Mouse (Mus musculus): ENCODE measurements around the gene Gm16223. TPM values are rescaled to one million over a fixed set of nuclear protein-coding genes. Genes with fewer than 3 reads are reported as not detected.

Gene Gm16223
- total RNA-seq, 2 experiments from 2014 or later: not detected

GRCm38 (mm10) chr5:42166311-42166710 is 98.6 kb downstream of the Gm16223 start:
- H3K4me3 ChIP-seq: no peak overlapping the region
- no peak for DNase-seq
- H3K27ac ChIP-seq: no peak overlapping the region
- TF ChIP-seq CTCF (IDR thresholded peaks at IDR 0.05): no peak
- intact Hi-C loops (cut with DNase I): no loop called here

- DNase-seq: no peak
- no peak for TF ChIP-seq CTCF (IDR thresholded peaks at IDR 0.05)
- intact Hi-C loops (cut with DNase I): no loop called here
- Histone ChIP-seq H3K4me3 (no peak overlapping the region), H3K27ac (no peak overlapping the region)
These were observed 100.3 kb downstream of the Gm16223 start for GRCm38 (mm10) chr5:42168071-42168470.

- no peak for DNase-seq
- TF ChIP-seq CTCF (IDR thresholded peaks at IDR 0.05): no peak
- Histone ChIP-seq H3K4me3 (no peak overlapping the region), H3K27ac (no peak overlapping the region)
- intact Hi-C loops (cut with DNase I): no loop called here
These were observed 101.0 kb downstream of the Gm16223 start for GRCm38 (mm10) chr5:42168785-42169184.

GRCm38 (mm10) chr5:42174109-42174508 is 106.3 kb downstream of the Gm16223 start:
- no peak for DNase-seq
- H3K27ac ChIP-seq: no peak overlapping the region
- intact Hi-C loops (cut with DNase I): no loop called here
- no peak for TF ChIP-seq CTCF (IDR thresholded peaks at IDR 0.05)
- H3K4me3 ChIP-seq: no peak overlapping the region

- Histone ChIP-seq H3K4me3 (no peak overlapping the region), H3K27ac (no peak overlapping the region)
- intact Hi-C loops (cut with DNase I): no loop called here
- TF ChIP-seq CTCF (IDR thresholded peaks at IDR 0.05): no peak
- DNase-seq: no peak
These were observed 107.7 kb downstream of the Gm16223 start for GRCm38 (mm10) chr5:42175424-42175823.

- TF ChIP-seq CTCF (IDR thresholded peaks at IDR 0.05): no peak
- intact Hi-C loops (cut with DNase I): no loop called here
These were observed 130.7 kb downstream of the Gm16223 start for GRCm38 (mm10) chr5:42198493-42198892.

GRCm38 (mm10) chr5:42207456-42208122 is 139.8 kb downstream of the Gm16223 start:
- Histone ChIP-seq H3K4me3 (no peak overlapping the region), H3K27ac (no peak overlapping the region)
- intact Hi-C loops (cut with DNase I): no loop called here
- DNase-seq: no peak
- TF ChIP-seq CTCF (IDR thresholded peaks at IDR 0.05): no peak

More at GRCm38 (mm10) chr5:42198493-42198892, 130.7 kb downstream of the Gm16223 start:
- Histone ChIP-seq H3K4me3 (no peak overlapping the region), H3K27ac (no peak overlapping the region)
- no peak for DNase-seq

- H3K27ac ChIP-seq: no peak overlapping the region
- no peak overlapping the region for H3K4me3 ChIP-seq
- intact Hi-C loops (cut with DNase I): no loop called here
- TF ChIP-seq CTCF (IDR thresholded peaks at IDR 0.05): no peak
- no peak for DNase-seq
These were observed 144.0 kb downstream of the Gm16223 start for GRCm38 (mm10) chr5:42211554-42212338.

GRCm38 (mm10) chr5:42212353-42212752 is 144.6 kb downstream of the Gm16223 start:
- intact Hi-C loops (cut with DNase I): no loop called here
- H3K27ac ChIP-seq: no peak overlapping the region
- H3K4me3 ChIP-seq: no peak overlapping the region
- DNase-seq: no peak
- no peak for TF ChIP-seq CTCF (IDR thresholded peaks at IDR 0.05)

- intact Hi-C loops (cut with DNase I): no loop called here
- DNase-seq: no peak
- no peak overlapping the region for H3K4me3 ChIP-seq
- H3K27ac ChIP-seq: no peak overlapping the region
- no peak for TF ChIP-seq CTCF (IDR thresholded peaks at IDR 0.05)
These were observed 157.1 kb downstream of the Gm16223 start for GRCm38 (mm10) chr5:42224840-42225239.

- no peak for TF ChIP-seq CTCF (IDR thresholded peaks at IDR 0.05)
- intact Hi-C loops (cut with DNase I): no loop called here
- DNase-seq: no peak
- H3K27ac ChIP-seq: no peak overlapping the region
- no peak overlapping the region for H3K4me3 ChIP-seq
These were observed 160.9 kb downstream of the Gm16223 start for GRCm38 (mm10) chr5:42228631-42229030.

- Histone ChIP-seq H3K4me3 (no peak overlapping the region), H3K27ac (no peak overlapping the region)
- intact Hi-C loops (cut with DNase I): no loop called here
- no peak for TF ChIP-seq CTCF (IDR thresholded peaks at IDR 0.05)
- DNase-seq: no peak
These were observed 171.5 kb downstream of the Gm16223 start for GRCm38 (mm10) chr5:42239291-42239690.

GRCm38 (mm10) chr5:42239806-42240205 is 172.0 kb downstream of the Gm16223 start:
- no peak for DNase-seq
- Histone ChIP-seq H3K27ac (no peak overlapping the region), H3K4me3 (no peak overlapping the region)
- intact Hi-C loops (cut with DNase I): no loop called here
- TF ChIP-seq CTCF (IDR thresholded peaks at IDR 0.05): no peak
